In genomic region chr2:158114931-158115330, GRCm38 (mm10) we compare ENCODE assay signal across 13 mouse cellular contexts. TPM values are rescaled to one million over a fixed set of nuclear protein-coding genes. Genes with fewer than 3 reads are reported as not detected.
DNase-seq lines count a peak whose midpoint lies in the region; ATAC-seq and TF ChIP-seq lines count a peak whose summit lies in the region.
"Had no signal": no experiment of that assay in that cellular context is flagged by ENCODE, and none has a peak within 500 bp of the region (broad histone marks: within the 10 kb centered on the region; RNA-seq: fewer than 3 reads in every experiment).

No protein-coding gene starts in this region.

- H3K4me2 ChIP-seq in kidney, postnatal 0 days (ENCODE audit: low read length), result no peak overlapping the region
- H3K4me2 ChIP-seq in heart, embryonic 16.5 days (ENCODE audit: low read depth, low read length), result no peak overlapping the region
- H3K4me2 ChIP-seq in stomach, embryonic 16.5 days (ENCODE audit: low read depth, low read length), result no peak overlapping the region
- H3K4me2 ChIP-seq: limb, embryonic 15.5 days had no signal

- no peak for DNase-seq in heart, adult 2 months
- DNase-seq in heart, postnatal 25 days (ENCODE audit: low spot score), result no peak
- no peak for DNase-seq in kidney, postnatal 0 days (ENCODE audit: low spot score)
- no peak for DNase-seq in kidney, postnatal 14 days
- DNase-seq in frontal cortex, postnatal 36 days (ENCODE audit: low spot score in 2 of 2), result no peak
- DNase-seq: cerebellum, adult 11-12 months; forebrain, postnatal 0 days; right cerebral cortex, postnatal 14 days had no signal

- no peak for ATAC-seq in kidney, postnatal 0 days (replicated peaks; ENCODE audit: low FRiP score, low read depth)
- ATAC-seq in heart, embryonic 16.5 days (replicated peaks; ENCODE audit: extremely low read depth, insufficient read depth, low FRiP score), result no peak
- 0 out of 2 replicates have a peak, but pooled peaks have one; percentile 23 for ATAC-seq in stomach, embryonic 16.5 days (ENCODE audit: insufficient read depth, low FRiP score)
- ATAC-seq in CD4-positive, CD25-positive, alpha-beta regulatory T cell, adult 4 months, result no peak
- ATAC-seq: forebrain, postnatal 0 days had no signal

- peak overlapping the region; percentile 79; the same call in 1 of the 2 replicates for H3K27ac ChIP-seq in heart, adult 2 months
- H3K27ac ChIP-seq in kidney, postnatal 0 days, result peak overlapping the region; percentile 90
- peak overlapping the region; percentile 51 for H3K27ac ChIP-seq in heart, embryonic 16.5 days (ENCODE audit: low read length)
- H3K27ac ChIP-seq in stomach, embryonic 16.5 days (ENCODE audit: low read length), result peak overlapping the region; percentile 40; the same call in 1 of the 2 replicates

- H3K9ac ChIP-seq in heart, adult 2 months (ENCODE audit: low read depth, low read length), result no peak overlapping the region
- H3K9ac ChIP-seq in kidney, postnatal 0 days (ENCODE audit: low read depth, low read length), result no peak overlapping the region
- H3K9ac ChIP-seq in heart, embryonic 16.5 days (ENCODE audit: low read length), result no peak overlapping the region
- no peak overlapping the region for H3K9ac ChIP-seq in stomach, embryonic 16.5 days (ENCODE audit: low read length)
- H3K9ac ChIP-seq: forebrain, postnatal 0 days; limb, embryonic 15.5 days had no signal

- no peak overlapping the region for H3K4me3 ChIP-seq in heart, adult 2 months
- no peak overlapping the region for H3K4me3 ChIP-seq in kidney, postnatal 0 days (replicated peaks; ENCODE audit: low read depth, low read length)
- no peak overlapping the region for H3K4me3 ChIP-seq in heart, embryonic 16.5 days (ENCODE audit: low read length)
- no peak overlapping the region for H3K4me3 ChIP-seq in stomach, embryonic 16.5 days (replicated peaks; ENCODE audit: low read length)
- H3K4me3 ChIP-seq: limb, embryonic 15.5 days had no signal

- TF ChIP-seq POLR2A in heart, adult 2 months (IDR thresholded peaks at IDR 0.05; ENCODE audit: insufficient read depth, low read depth, low read length), result no peak

- H3K27me3 ChIP-seq in heart, adult 2 months (ENCODE audit: control insufficient read depth, insufficient read depth, low read length), result no peaks in the 10 kb centered on the region
- H3K27me3 ChIP-seq in kidney, postnatal 0 days (ENCODE audit: insufficient read depth, low read length), result no peaks in the 10 kb centered on the region
- no peaks in the 10 kb centered on the region for H3K27me3 ChIP-seq in heart, embryonic 16.5 days (ENCODE audit: control insufficient read depth, insufficient read depth, low read length)
- no peaks in the 10 kb centered on the region for H3K27me3 ChIP-seq in stomach, embryonic 16.5 days (ENCODE audit: control insufficient read depth, insufficient read depth, low read length)
- H3K27me3 ChIP-seq: limb, embryonic 15.5 days had no signal

- H3K79me2 ChIP-seq in heart, adult 2 months (replicated peaks; ENCODE audit: control insufficient read depth, insufficient read depth, low read length), result no peaks in the 10 kb centered on the region

- intact Hi-C loops in heart, adult 2 months (cut with DNase I), result no loop called here
- intact Hi-C loops in heart, postnatal 25 days (cut with DNase I), result no loop called here

- 42% methylated on average over 5 of the region's 5 CpGs for WGBS in heart, adult 2 months
- 47% methylated on average over 5 of the region's 5 CpGs for WGBS in kidney, postnatal 0 days
- 30% methylated on average over 5 of the region's 5 CpGs for WGBS in heart, embryonic 16.5 days
- WGBS in stomach, embryonic 16.5 days, result 41% methylated on average over 5 of the region's 5 CpGs

- no peaks in the 10 kb centered on the region for H3K9me3 ChIP-seq in kidney, postnatal 0 days (replicated peaks; ENCODE audit: low read length)
- no peaks in the 10 kb centered on the region for H3K9me3 ChIP-seq in heart, embryonic 16.5 days (replicated peaks; ENCODE audit: control insufficient read depth, low read length)
- H3K9me3 ChIP-seq in stomach, embryonic 16.5 days (replicated peaks; ENCODE audit: control insufficient read depth, low read length), result no peaks in the 10 kb centered on the region
- H3K9me3 ChIP-seq: G1E; limb, embryonic 15.5 days had no signal

- no peak for TF ChIP-seq EP300 in heart, adult 2 months (IDR thresholded peaks at IDR 0.05; ENCODE audit: insufficient read depth, low read depth, low read length)

- peaks cover 19% of the 10 kb centered on the region for H3K4me1 ChIP-seq in heart, adult 2 months (ENCODE audit: control insufficient read depth, insufficient read depth, low read length)
- peaks cover 15% of the 10 kb centered on the region; the same call in 1 of the 2 replicates for H3K4me1 ChIP-seq in kidney, postnatal 0 days (replicated peaks; ENCODE audit: insufficient read depth, low read length)
- peaks cover 33% of the 10 kb centered on the region for H3K4me1 ChIP-seq in heart, embryonic 16.5 days (ENCODE audit: control insufficient read depth, insufficient read depth, low read length)
- peaks cover 22% of the 10 kb centered on the region for H3K4me1 ChIP-seq in stomach, embryonic 16.5 days (ENCODE audit: control insufficient read depth, insufficient read depth, low read length)

- TF ChIP-seq CTCF in heart, adult 2 months (IDR thresholded peaks at IDR 0.05), result no peak
- TF ChIP-seq CTCF in kidney, postnatal 0 days (IDR thresholded peaks at IDR 0.05; ENCODE audit: low read depth), result no peak

- no peaks in the 10 kb centered on the region; the same call in 1 of the 2 replicates for H3K36me3 ChIP-seq in heart, adult 2 months (ENCODE audit: control insufficient read depth, insufficient read depth, low read length)
- H3K36me3 ChIP-seq in kidney, postnatal 0 days (ENCODE audit: insufficient read depth, low read length), result peaks cover 8% of the 10 kb centered on the region
- H3K36me3 ChIP-seq in heart, embryonic 16.5 days (ENCODE audit: control insufficient read depth, insufficient read depth), result peaks cover 26% of the 10 kb centered on the region
- 0 out of 2 replicates have a peak, but pooled peaks cover 6% of the 10 kb centered on the region for H3K36me3 ChIP-seq in stomach, embryonic 16.5 days (ENCODE audit: control insufficient read depth, insufficient read depth, low read length)
- H3K36me3 ChIP-seq: limb, embryonic 15.5 days had no signal

RNA-seq across cellular contexts. Expression of gene Tgm2, which starts 31.3 kb away (rescaled TPM):
- 100 to 1,000 TPM; 270 to 286 TPM for total RNA-seq in heart, adult 2 months (2021)
- polyA plus RNA-seq in heart, adult 2 months (2012; rRNA removed), result 155 and 205 TPM in 2 replicates
- total RNA-seq in heart, postnatal 25 days (2021), result 100 to 1,000 TPM; 238 to 253 TPM
- 26.9 and 31.7 TPM in 2 replicates for polyA plus RNA-seq in kidney, postnatal 0 days (2015; fragmentation: Nextera tagmentation; extraction: Ambion mirVana)
- polyA plus RNA-seq in heart, embryonic 16.5 days (2015; fragmentation: Nextera tagmentation; extraction: Ambion mirVana), result 226 and 256 TPM in 2 replicates
- polyA plus RNA-seq in stomach, embryonic 16.5 days (2015; fragmentation: Nextera tagmentation; extraction: Ambion mirVana), result 123 and 133 TPM in 2 replicates
- 1 to 10 TPM; 3.1 to 4.4 TPM for polyA plus RNA-seq in CD4-positive, CD25-positive, alpha-beta regulatory T cell, adult 4 months (2017; shearing (Covaris generic))

Comparison
In these comparisons a context has a peak if more than half of its experiments do, and no peak if none do; other contexts are left out.
1. H3K27ac ChIP-seq: peak in every context shown above with its lines; median percentile 90 in kidney, postnatal 0 days; 79 in heart, adult 2 months; 51 in heart, embryonic 16.5 days; 40 in stomach, embryonic 16.5 days.